Mouse (Mus musculus) frontal cortex, postnatal 36 days (tissue): ENCODE measurements around the gene Il11ra1.
"Not testable (repeated sequence)": the region's sequence is repeated elsewhere in the genome, so short reads cannot be mapped to it uniquely, and the experiment has no call there.

Experiments used
- DNase-seq, 2 experiments: peaks; one replicate each; pipeline ENCODE4 v3.0.0; 2022; ENCODE audit warnings: low spot score in 2 of 2

The Il11ra1 gene

DNA sequence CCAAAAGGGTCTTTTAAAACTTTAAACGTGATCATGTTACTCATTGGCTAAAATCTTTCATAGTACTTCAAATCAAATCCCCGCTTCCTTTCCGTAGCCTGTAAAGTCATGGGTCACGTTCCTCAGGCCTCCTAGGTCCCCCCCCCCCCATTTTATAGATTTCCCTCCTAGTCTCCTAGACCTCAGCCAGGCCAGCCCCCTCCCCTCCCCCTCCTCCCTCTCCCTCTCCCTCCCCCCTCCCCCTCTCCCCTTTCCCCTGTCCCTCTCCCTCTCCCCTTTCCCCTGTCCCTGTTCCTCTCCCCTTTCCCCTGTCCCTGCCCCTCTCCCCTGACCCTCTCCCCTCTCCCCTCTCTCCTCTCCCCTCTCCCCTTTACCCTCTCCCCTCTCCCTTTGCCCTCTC lies 82.9 kb downstream of the Il11ra1 start:
- DNase-seq: not testable (repeated sequence)

DNA sequence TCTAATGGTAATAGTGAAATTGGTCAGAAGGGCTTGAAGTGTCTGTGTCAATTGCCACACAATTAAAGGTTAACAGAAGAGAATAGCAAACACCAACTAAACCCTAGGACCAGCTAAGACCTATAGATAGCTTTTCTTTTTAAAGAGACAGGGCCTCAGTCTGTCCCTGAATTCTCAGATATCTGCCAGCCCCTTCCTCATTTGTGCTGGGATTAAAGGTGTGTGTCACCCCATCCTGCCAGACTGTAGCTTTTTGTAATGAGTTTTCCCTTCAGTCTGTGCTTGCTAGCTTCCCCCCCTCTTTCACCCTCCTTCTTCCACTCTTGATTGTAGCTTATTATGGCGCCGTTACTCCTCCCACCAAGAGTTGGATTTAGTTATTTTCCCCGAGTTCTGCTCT lies 83.4 kb downstream of the Il11ra1 start:
- DNase-seq: not testable (repeated sequence)
